ENCODE assay signal across 8 mouse cellular contexts in the genomic region with DNA sequence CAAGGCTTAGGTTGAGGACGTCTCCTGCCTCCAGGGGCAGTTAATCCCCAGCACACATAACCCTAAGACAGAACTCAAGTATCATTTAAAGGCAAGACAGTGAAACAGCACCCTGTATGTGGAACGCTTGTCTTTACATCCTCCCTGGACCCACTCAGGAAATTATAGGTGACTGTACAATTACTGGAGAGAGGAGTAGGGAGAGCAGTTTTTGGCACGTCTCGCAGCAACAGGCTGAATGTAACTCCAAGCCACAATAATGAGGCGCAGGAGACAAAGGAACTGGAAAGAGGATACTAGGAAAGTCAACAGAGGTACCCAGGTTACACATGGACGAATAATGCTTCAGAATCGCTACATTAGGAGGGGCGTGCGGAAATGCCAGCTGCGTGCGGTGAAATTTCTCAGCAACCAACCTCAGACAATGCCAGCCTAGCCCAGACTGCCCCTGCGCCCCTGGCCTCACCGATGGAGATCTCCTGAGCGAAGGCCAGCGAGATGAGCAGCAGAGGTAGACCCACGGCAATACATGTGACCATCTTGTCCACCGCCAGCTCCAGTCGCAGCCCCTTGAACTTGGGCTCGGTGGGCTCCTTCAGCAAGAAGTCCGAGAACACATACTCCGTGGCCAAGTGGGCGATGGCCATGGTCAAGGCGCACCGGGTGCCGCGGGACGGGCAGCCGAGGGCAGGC. TPM values are rescaled to one million over a fixed set of nuclear protein-coding genes. Genes with fewer than 3 reads are reported as not detected.
DNase-seq lines count a peak whose midpoint lies in the region; ATAC-seq and TF ChIP-seq lines count a peak whose summit lies in the region.

No protein-coding gene starts in this region.

- H3K4me1 ChIP-seq in heart, embryonic 13.5 days = peaks cover 29% of the 10 kb centered on the region
- H3K4me1 ChIP-seq in embryonic facial prominence, embryonic 12.5 days = peaks cover 20% of the 10 kb centered on the region
- peaks cover 5% of the 10 kb centered on the region; the same call in 1 of the 2 replicates for H3K4me1 ChIP-seq in intestine, postnatal 0 days (replicated peaks; ENCODE audit: control insufficient read depth, insufficient read depth, low read length)

- H3K9ac ChIP-seq in heart, embryonic 13.5 days = peak overlapping the region; percentile 90
- H3K9ac ChIP-seq in embryonic facial prominence, embryonic 12.5 days = peak overlapping the region; percentile 89
- peak overlapping the region; percentile 70 for H3K9ac ChIP-seq in intestine, postnatal 0 days (ENCODE audit: low read depth, low read length)

- TF ChIP-seq CTCF in intestine, postnatal 0 days (IDR thresholded peaks at IDR 0.05; ENCODE audit: low read depth) = no peak

- H3K27me3 ChIP-seq in heart, embryonic 13.5 days (replicated peaks) = no peaks in the 10 kb centered on the region; the same call in 1 of the 2 replicates
- no peaks in the 10 kb centered on the region for H3K27me3 ChIP-seq in embryonic facial prominence, embryonic 12.5 days
- no peaks in the 10 kb centered on the region for H3K27me3 ChIP-seq in intestine, postnatal 0 days (replicated peaks; ENCODE audit: control insufficient read depth, insufficient read depth, low read length)

- H3K4me2 ChIP-seq in heart, embryonic 13.5 days = peak overlapping the region; percentile 83
- peak overlapping the region; percentile 69 for H3K4me2 ChIP-seq in embryonic facial prominence, embryonic 12.5 days (replicated peaks)
- peak overlapping the region; percentile 92 for H3K4me2 ChIP-seq in intestine, postnatal 0 days (replicated peaks; ENCODE audit: low read depth)

- ATAC-seq in heart, embryonic 13.5 days (ENCODE audit: extremely low read depth, insufficient number of reproducible peaks, low FRiP score, low TSS enrichment) = no peak; the same call in 1 of the 2 replicates
- 0 out of 2 replicates have a peak, but pooled peaks have one; percentile 8 for ATAC-seq in embryonic facial prominence, embryonic 12.5 days (ENCODE audit: insufficient number of reproducible peaks, insufficient read depth, low FRiP score, low TSS enrichment)
- ATAC-seq in intestine, postnatal 0 days = no peak

- peak overlapping the region; percentile 90 for H3K4me3 ChIP-seq in heart, embryonic 13.5 days
- peak overlapping the region; percentile 81 for H3K4me3 ChIP-seq in embryonic facial prominence, embryonic 12.5 days
- H3K4me3 ChIP-seq in intestine, postnatal 0 days (ENCODE audit: low read depth, low read length) = peak overlapping the region; percentile 73

- H3K9me3 ChIP-seq in heart, embryonic 13.5 days = no peaks in the 10 kb centered on the region
- H3K9me3 ChIP-seq in embryonic facial prominence, embryonic 12.5 days = no peaks in the 10 kb centered on the region
- H3K9me3 ChIP-seq in intestine, postnatal 0 days (ENCODE audit: control insufficient read depth) = no peaks in the 10 kb centered on the region

- DNase-seq in heart, adult 18-20 months = no peak
- peak; percentile 34 for DNase-seq in CD4-positive helper T cell, adult 2 months (ENCODE audit: low read depth, low spot score)
- peak; percentile 52 for DNase-seq in neural tube, embryonic 10.5 days (ENCODE audit: extremely low spot score, low spot score)
- no peak for DNase-seq in MN1 (ENCODE audit: low spot score)
- DNase-seq in kidney, adult 9 months = no peak

- under 1% methylated on average over 28 of the region's 28 CpGs for WGBS in heart, embryonic 13.5 days
- under 1% methylated on average over 28 of the region's 28 CpGs for WGBS in embryonic facial prominence, embryonic 12.5 days
- under 1% methylated on average over 26 of the region's 28 CpGs for WGBS in intestine, postnatal 0 days

- peak overlapping the region; percentile 65 for H3K27ac ChIP-seq in heart, embryonic 13.5 days (replicated peaks)
- peak overlapping the region; percentile 88 for H3K27ac ChIP-seq in embryonic facial prominence, embryonic 12.5 days
- H3K27ac ChIP-seq in intestine, postnatal 0 days (ENCODE audit: low read depth, low read length) = peak overlapping the region; percentile 83

- H3K36me3 ChIP-seq in heart, embryonic 13.5 days = no peaks in the 10 kb centered on the region
- H3K36me3 ChIP-seq in embryonic facial prominence, embryonic 12.5 days = no peaks in the 10 kb centered on the region; the same call in 1 of the 2 replicates
- H3K36me3 ChIP-seq in intestine, postnatal 0 days (ENCODE audit: control insufficient read depth, insufficient read depth) = no peaks in the 10 kb centered on the region

RNA-seq across cellular contexts. Expression of gene Panx1, which starts 0.7 kb away (rescaled TPM):
- polyA plus RNA-seq in heart, embryonic 13.5 days (2015; fragmentation: Nextera tagmentation; extraction: Ambion mirVana) = 21.7 and 24.7 TPM in 2 replicates
- 10 to 100 TPM in 1 of 2 experiments, 1 to 10 TPM in 1; 5.4 to 10.1 TPM for total RNA-seq in heart, adult 18-20 months (2021)
- polyA plus RNA-seq in embryonic facial prominence, embryonic 12.5 days (2016; fragmentation: Nextera tagmentation; extraction: Ambion mirVana) = 68.5 and 75.9 TPM in 2 replicates
- polyA plus RNA-seq in intestine, postnatal 0 days (2015; fragmentation: Nextera tagmentation; extraction: Ambion mirVana) = 23.2 and 24.5 TPM in 2 replicates

Comparison
In these comparisons a context has a peak if more than half of its experiments do, and no peak if none do; other contexts are left out.
1. DNase-seq: peak in CD4-positive helper T cell, adult 2 months (single experiment) and neural tube, embryonic 10.5 days (single experiment); none in heart, adult 18-20 months (0 of 2), MN1 (single experiment) and kidney, adult 9 months (single experiment).
2. Peak in every context shown above with its lines, with median percentiles within 50 percentile points of each other: H3K27ac ChIP-seq, H3K4me2 ChIP-seq, H3K4me3 ChIP-seq and H3K9ac ChIP-seq.